Mouse (Mus musculus): ENCODE data around the gene Gm6583. TPM values are rescaled to one million over a fixed set of nuclear protein-coding genes. Genes with fewer than 3 reads are reported as not detected.

The Gm6583 gene
- polyA plus RNA-seq, 1 experiment from 2014 or later, result 0.13 TPM

DNA sequence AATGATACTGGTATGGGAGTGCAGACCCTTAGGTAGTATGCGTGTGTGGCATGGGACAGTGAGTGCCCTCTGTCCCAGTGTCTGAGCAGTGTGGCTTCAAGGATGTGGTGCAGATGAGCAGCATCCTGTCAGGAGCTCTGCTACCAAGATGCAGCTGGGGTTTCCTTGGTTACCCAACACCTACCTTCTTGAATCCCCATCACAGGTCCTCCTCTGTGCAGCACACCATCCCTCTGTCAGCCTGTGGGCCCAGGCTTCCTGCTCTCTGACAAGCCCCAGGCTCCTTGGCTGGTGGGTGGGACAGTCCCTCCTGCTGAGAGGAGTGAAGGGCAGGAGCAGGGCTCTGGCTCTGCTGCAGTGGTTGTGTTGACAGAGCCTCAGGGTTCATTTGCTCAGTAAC lies 21.5 kb upstream of the Gm6583 start:
- WGBS, result 89% methylated on average over 1 of the region's 1 CpGs
- H3K9me3 ChIP-seq (ENCODE audit: control insufficient read depth, low read length), result no peaks in the 10 kb centered on the region
- H3K9ac ChIP-seq (ENCODE audit: low read depth, low read length), result no peak overlapping the region

DNA sequence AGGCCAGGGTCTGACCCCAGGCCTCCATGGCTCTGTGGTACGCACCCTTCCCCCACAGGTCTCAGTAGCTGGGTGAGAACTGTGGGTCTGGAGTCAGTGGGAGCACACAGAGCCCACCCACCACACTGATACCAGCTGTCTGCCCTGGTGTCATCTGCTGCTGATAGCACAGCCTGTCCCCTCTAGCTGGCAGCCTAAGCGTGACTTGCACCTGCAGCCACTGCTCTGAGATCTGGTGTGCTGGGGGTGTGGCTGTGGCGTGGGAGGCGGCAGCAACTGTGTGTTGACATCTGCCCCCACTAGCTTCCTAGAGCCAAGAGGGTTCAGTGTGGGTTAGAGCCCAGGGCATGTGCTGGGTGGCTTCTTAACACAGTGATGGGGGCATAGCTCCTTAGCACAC lies 20.3 kb upstream of the Gm6583 start:
- 74% methylated on average over 3 of the region's 4 CpGs for WGBS
- DNase-seq (ENCODE audit: low spot score), result no peak
- H3K36me3 ChIP-seq (ENCODE audit: control insufficient read depth, insufficient read depth, low read length), result peaks cover 49% of the 10 kb centered on the region

More for the DNA sequence above, 21.5 kb upstream of the Gm6583 start:
- H3K27ac ChIP-seq (replicated peaks; ENCODE audit: low read depth, low read length), result no peak overlapping the region
- H3K4me3 ChIP-seq (ENCODE audit: low read depth, low read length), result no peak overlapping the region
- no peaks in the 10 kb centered on the region for H3K27me3 ChIP-seq (replicated peaks; ENCODE audit: control insufficient read depth, insufficient read depth, low read length)
- DNase-seq (ENCODE audit: low spot score), result no peak
- H3K4me1 ChIP-seq (ENCODE audit: control insufficient read depth, insufficient read depth, low read length), result peaks cover 2% of the 10 kb centered on the region; the same call in 1 of the 2 replicates
- H3K4me2 ChIP-seq (ENCODE audit: low read depth, low read length), result no peak overlapping the region
- H3K36me3 ChIP-seq (ENCODE audit: control insufficient read depth, insufficient read depth, low read length), result peaks cover 39% of the 10 kb centered on the region
- ATAC-seq (ENCODE audit: low read depth), result no peak

DNA sequence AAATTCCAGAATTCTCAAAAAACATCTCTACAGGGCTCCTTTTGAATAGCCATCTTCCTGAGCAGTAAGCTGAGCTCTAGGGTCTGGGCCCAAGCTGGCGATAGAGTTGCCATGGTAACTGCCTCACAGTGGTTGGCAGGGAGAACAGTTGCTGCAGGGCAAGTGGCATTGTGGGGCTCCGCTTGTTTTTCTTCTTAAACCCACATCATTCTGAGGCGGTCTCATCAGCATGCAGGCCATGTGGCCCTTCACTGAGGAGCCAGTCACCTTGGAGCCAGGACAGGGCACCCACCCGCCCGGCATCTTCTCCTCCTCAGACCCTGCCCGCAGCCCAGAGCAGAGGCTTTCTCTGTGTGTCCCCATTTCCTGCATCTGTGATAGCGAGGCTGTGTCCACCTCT lies 16.1 kb upstream of the Gm6583 start:
- H3K9me3 ChIP-seq (ENCODE audit: control insufficient read depth, low read length), result no peaks in the 10 kb centered on the region
- ATAC-seq (ENCODE audit: low read depth) (no peak; the same call in 1 of the 2 replicates), DNase-seq (ENCODE audit: low spot score) (peak; percentile 18)
- no peaks in the 10 kb centered on the region for H3K27me3 ChIP-seq (replicated peaks; ENCODE audit: control insufficient read depth, insufficient read depth, low read length)
- H3K4me3 ChIP-seq (ENCODE audit: low read depth, low read length), result no peak overlapping the region
- no peaks in the 10 kb centered on the region for H3K4me1 ChIP-seq (ENCODE audit: control insufficient read depth, insufficient read depth, low read length)
- peaks cover 72% of the 10 kb centered on the region for H3K36me3 ChIP-seq (ENCODE audit: control insufficient read depth, insufficient read depth, low read length)
- no peak overlapping the region for H3K9ac ChIP-seq (ENCODE audit: low read depth, low read length)
- WGBS, result 61% methylated on average over 7 of the region's 7 CpGs
- no peak overlapping the region for H3K4me2 ChIP-seq (ENCODE audit: low read depth, low read length)
- no peak overlapping the region for H3K27ac ChIP-seq (replicated peaks; ENCODE audit: low read depth, low read length)

More for the DNA sequence above, 20.3 kb upstream of the Gm6583 start:
- Histone ChIP-seq H3K4me3 (ENCODE audit: low read depth, low read length) (no peak overlapping the region), H3K27me3 (replicated peaks; ENCODE audit: control insufficient read depth, insufficient read depth, low read length) (no peaks in the 10 kb centered on the region), H3K4me1 (ENCODE audit: control insufficient read depth, insufficient read depth, low read length) (no peaks in the 10 kb centered on the region), H3K9ac (ENCODE audit: low read depth, low read length) (no peak overlapping the region), H3K4me2 (ENCODE audit: low read depth, low read length) (no peak overlapping the region), H3K9me3 (ENCODE audit: control insufficient read depth, low read length) (no peaks in the 10 kb centered on the region), H3K27ac (replicated peaks; ENCODE audit: low read depth, low read length) (no peak overlapping the region)
- ATAC-seq (ENCODE audit: low read depth), result no peak

DNA sequence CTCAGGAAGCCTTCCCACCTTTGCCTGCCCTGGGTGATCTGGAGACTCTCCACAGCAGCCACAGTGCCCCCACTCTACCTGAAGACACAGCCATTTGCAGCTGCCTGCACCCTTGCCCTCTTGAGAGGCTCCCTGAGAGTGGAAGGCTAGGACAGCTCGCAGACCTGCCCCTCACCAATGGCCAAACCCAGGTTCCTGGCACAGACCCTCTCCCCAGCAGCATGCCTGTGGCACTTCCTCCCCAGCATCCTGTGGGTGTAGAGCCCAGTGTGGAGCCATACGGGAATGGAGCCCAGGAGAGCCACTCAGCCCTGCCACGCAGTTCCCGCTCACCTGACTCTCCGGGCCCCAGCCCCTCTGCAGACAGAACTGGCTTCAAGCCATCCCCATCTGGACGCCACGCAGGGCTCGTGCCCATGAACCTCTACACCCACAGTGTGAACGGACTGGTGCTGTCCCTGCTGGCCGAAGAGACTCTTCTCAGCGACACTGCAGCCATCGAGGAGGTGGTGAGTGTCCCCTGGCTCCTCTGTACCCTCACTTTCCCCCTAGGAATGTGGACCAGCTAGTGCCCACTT lies 14.5 kb upstream of the Gm6583 start:
- Histone ChIP-seq H3K4me2 (ENCODE audit: low read depth, low read length) (no peak overlapping the region), H3K4me3 (ENCODE audit: low read depth, low read length) (no peak overlapping the region), H3K9me3 (ENCODE audit: control insufficient read depth, low read length) (no peaks in the 10 kb centered on the region), H3K4me1 (ENCODE audit: control insufficient read depth, insufficient read depth, low read length) (no peaks in the 10 kb centered on the region), H3K27me3 (replicated peaks; ENCODE audit: control insufficient read depth, insufficient read depth, low read length) (no peaks in the 10 kb centered on the region), H3K36me3 (ENCODE audit: control insufficient read depth, insufficient read depth, low read length) (peaks cover 72% of the 10 kb centered on the region), H3K9ac (ENCODE audit: low read depth, low read length) (no peak overlapping the region), H3K27ac (replicated peaks; ENCODE audit: low read depth, low read length) (no peak overlapping the region)
- 90% methylated on average over 11 of the region's 12 CpGs for WGBS
- no peak for DNase-seq (ENCODE audit: low spot score)
- ATAC-seq (ENCODE audit: low read depth), result no peak

DNA sequence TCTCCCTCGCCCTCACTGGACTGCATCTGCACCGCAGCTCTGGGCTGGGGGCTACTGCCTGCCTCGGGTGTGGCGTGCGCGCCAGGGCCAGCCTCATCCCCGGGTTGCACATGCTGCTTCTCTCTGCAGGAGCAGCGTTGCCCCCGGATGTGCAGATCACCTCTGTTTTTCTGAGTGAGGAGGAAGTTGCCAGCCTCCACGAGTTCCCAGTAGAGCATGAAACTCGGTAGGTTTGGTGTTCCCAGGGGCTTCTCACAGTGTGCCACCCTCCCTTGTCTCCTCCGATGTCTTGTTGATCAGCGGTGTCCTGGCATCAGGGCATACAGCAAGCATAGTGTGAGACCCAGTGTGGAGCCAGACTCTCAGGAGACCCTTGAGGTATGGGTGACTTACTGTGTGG lies 13.5 kb upstream of the Gm6583 start:
- H3K4me3 ChIP-seq (ENCODE audit: low read depth, low read length), result no peak overlapping the region
- H3K27ac ChIP-seq (replicated peaks; ENCODE audit: low read depth, low read length), result no peak overlapping the region
- H3K9ac ChIP-seq (ENCODE audit: low read depth, low read length), result no peak overlapping the region
- H3K9me3 ChIP-seq (ENCODE audit: control insufficient read depth, low read length), result no peaks in the 10 kb centered on the region
- H3K4me2 ChIP-seq (ENCODE audit: low read depth, low read length), result no peak overlapping the region
- no peak for DNase-seq (ENCODE audit: low spot score)
- no peaks in the 10 kb centered on the region for H3K27me3 ChIP-seq (replicated peaks; ENCODE audit: control insufficient read depth, insufficient read depth, low read length)
- no peak for ATAC-seq (ENCODE audit: low read depth)
- peaks cover 74% of the 10 kb centered on the region for H3K36me3 ChIP-seq (ENCODE audit: control insufficient read depth, insufficient read depth, low read length)
- H3K4me1 ChIP-seq (ENCODE audit: control insufficient read depth, insufficient read depth, low read length), result no peaks in the 10 kb centered on the region
- 92% methylated on average over 13 of the region's 13 CpGs for WGBS

DNA sequence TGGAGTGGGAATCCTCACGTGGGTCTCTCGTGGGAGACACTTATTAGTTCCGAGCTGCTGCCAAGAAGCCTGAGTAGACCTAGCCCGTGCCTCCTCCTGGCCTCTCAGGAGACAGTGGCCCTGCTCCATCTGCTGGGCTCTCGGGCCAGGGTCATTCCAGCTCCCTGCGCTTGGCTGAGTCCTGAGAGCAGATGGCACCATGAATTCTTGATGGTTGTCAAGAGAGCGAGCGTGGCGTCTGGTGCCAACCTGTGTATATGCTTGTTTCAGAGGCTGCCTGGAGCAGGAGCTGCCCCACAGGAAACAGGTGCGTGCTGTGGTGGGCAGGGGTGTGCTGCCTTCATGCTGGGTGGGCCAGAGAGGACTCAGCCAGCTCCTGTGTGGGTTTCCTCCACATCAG lies 12.8 kb upstream of the Gm6583 start:
- DNase-seq (ENCODE audit: low spot score), result no peak
- 87% methylated on average over 10 of the region's 10 CpGs for WGBS

DNA sequence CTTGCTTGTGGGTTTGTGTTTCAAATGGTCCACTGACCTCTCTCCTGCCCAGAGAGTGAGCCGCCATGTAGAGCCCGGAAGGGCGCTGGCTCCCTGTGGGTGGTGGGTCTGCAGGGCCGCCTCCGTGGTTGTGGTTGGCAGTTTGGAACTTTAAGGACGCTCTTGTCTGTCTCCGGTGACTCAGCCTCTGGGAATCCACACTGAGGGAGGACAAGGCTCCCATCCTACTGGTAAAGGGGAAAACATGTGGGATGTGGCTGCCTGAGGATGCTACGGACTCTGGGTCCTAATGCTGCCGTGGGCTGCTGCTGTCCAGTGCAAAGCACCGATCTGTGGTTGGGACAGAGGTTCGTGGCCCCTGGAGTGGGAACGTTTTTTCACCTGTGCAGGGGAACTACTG lies 12.1 kb upstream of the Gm6583 start:
- Histone ChIP-seq H3K27me3 (replicated peaks; ENCODE audit: control insufficient read depth, insufficient read depth, low read length) (no peaks in the 10 kb centered on the region), H3K9me3 (ENCODE audit: control insufficient read depth, low read length) (no peaks in the 10 kb centered on the region), H3K27ac (replicated peaks; ENCODE audit: low read depth, low read length) (no peak overlapping the region), H3K9ac (ENCODE audit: low read depth, low read length) (no peak overlapping the region), H3K4me2 (ENCODE audit: low read depth, low read length) (no peak overlapping the region), H3K4me3 (ENCODE audit: low read depth, low read length) (no peak overlapping the region), H3K4me1 (ENCODE audit: control insufficient read depth, insufficient read depth, low read length) (no peaks in the 10 kb centered on the region), H3K36me3 (ENCODE audit: control insufficient read depth, insufficient read depth, low read length) (peaks cover 81% of the 10 kb centered on the region)
- ATAC-seq (ENCODE audit: low read depth) (no peak), DNase-seq (ENCODE audit: low spot score) (no peak)
- WGBS, result 88% methylated on average over 12 of the region's 12 CpGs

More for the DNA sequence above, 12.8 kb upstream of the Gm6583 start:
- Histone ChIP-seq H3K4me1 (ENCODE audit: control insufficient read depth, insufficient read depth, low read length) (no peaks in the 10 kb centered on the region), H3K9ac (ENCODE audit: low read depth, low read length) (no peak overlapping the region), H3K27me3 (replicated peaks; ENCODE audit: control insufficient read depth, insufficient read depth, low read length) (no peaks in the 10 kb centered on the region), H3K36me3 (ENCODE audit: control insufficient read depth, insufficient read depth, low read length) (peaks cover 81% of the 10 kb centered on the region), H3K4me3 (ENCODE audit: low read depth, low read length) (no peak overlapping the region), H3K9me3 (ENCODE audit: control insufficient read depth, low read length) (no peaks in the 10 kb centered on the region), H3K27ac (replicated peaks; ENCODE audit: low read depth, low read length) (no peak overlapping the region), H3K4me2 (ENCODE audit: low read depth, low read length) (no peak overlapping the region)
- no peak for ATAC-seq (ENCODE audit: low read depth)

DNA sequence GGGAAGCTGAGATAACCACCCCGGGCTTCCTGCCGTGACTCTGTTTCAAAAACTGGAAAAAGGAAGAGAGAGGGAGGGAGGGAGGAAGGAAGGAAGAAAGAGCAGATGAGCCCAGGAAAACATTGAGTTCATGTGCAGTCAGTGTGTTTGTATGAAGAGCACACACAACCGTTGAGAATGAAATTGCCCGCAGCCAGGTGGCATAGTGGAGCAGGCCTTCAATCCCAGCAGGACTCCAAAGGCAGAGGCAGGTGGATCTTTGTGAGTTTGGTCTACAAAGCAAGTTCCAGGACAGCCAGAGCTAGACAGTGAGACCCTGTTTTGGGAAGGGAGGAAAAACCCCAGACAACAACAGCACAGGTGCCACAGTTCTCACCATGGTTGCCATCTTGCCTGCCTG lies 11.5 kb upstream of the Gm6583 start:
- Histone ChIP-seq H3K4me3 (ENCODE audit: low read depth, low read length) (no peak overlapping the region), H3K36me3 (ENCODE audit: control insufficient read depth, insufficient read depth, low read length) (peaks cover 79% of the 10 kb centered on the region), H3K9ac (ENCODE audit: low read depth, low read length) (no peak overlapping the region), H3K4me2 (ENCODE audit: low read depth, low read length) (no peak overlapping the region), H3K4me1 (ENCODE audit: control insufficient read depth, insufficient read depth, low read length) (no peaks in the 10 kb centered on the region), H3K9me3 (ENCODE audit: control insufficient read depth, low read length) (no peaks in the 10 kb centered on the region), H3K27ac (replicated peaks; ENCODE audit: low read depth, low read length) (no peak overlapping the region), H3K27me3 (replicated peaks; ENCODE audit: control insufficient read depth, insufficient read depth, low read length) (no peaks in the 10 kb centered on the region)
- DNase-seq (ENCODE audit: low spot score) (no peak), ATAC-seq (ENCODE audit: low read depth) (no peak)
- WGBS, result 91% methylated on average over 4 of the region's 4 CpGs

DNA sequence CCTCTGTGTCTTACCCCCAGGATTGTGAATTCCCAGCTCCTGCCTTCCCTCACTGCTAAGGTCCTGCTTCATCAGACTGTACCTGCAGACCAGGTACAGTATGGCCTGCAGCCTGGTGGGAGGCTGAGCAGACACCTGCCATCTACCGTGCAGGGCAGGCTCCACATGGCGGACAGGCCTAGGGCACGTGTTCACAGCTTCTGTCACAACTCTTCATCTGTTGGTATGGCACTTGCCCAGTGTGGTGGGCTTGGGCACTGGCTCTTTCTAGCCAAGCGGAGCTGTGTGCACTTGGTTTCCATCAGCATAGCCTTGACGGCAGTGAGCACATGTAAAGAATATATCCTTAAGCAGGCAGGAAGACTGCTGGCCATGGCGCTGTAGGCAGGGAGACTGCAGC lies 11.0 kb upstream of the Gm6583 start:
- peaks cover 80% of the 10 kb centered on the region for H3K36me3 ChIP-seq (ENCODE audit: control insufficient read depth, insufficient read depth, low read length)
- 96% methylated on average over 6 of the region's 6 CpGs for WGBS
- H3K9me3 ChIP-seq (ENCODE audit: control insufficient read depth, low read length), result no peaks in the 10 kb centered on the region
- no peak for DNase-seq (ENCODE audit: low spot score)
- ATAC-seq (ENCODE audit: low read depth), result no peak
- H3K4me2 ChIP-seq (ENCODE audit: low read depth, low read length), result no peak overlapping the region
- H3K27me3 ChIP-seq (replicated peaks; ENCODE audit: control insufficient read depth, insufficient read depth, low read length), result no peaks in the 10 kb centered on the region
- H3K4me3 ChIP-seq (ENCODE audit: low read depth, low read length), result no peak overlapping the region
- H3K4me1 ChIP-seq (ENCODE audit: control insufficient read depth, insufficient read depth, low read length), result no peaks in the 10 kb centered on the region
- H3K9ac ChIP-seq (ENCODE audit: low read depth, low read length), result no peak overlapping the region
- no peak overlapping the region for H3K27ac ChIP-seq (replicated peaks; ENCODE audit: low read depth, low read length)

Measured in embryonic facial prominence, embryonic 14.5 days (tissue).